Mouse (Mus musculus) urinary bladder, postnatal 4 days (tissue): ENCODE measurements at regions not wholly inside any gene's neighbourhood (a gene's known extent, or its start where the extent isn't known, plus 50 kb on each side); places are given as distances from the start of the nearest gene placed in this dataset.

ENCODE experiments used
- DNase-seq, 2 experiments: peaks; one replicate each; pipeline ENCODE4 v3.0.0; 2021 to 2022; ENCODE audit warnings: low spot score in 2 of 2

DNA sequence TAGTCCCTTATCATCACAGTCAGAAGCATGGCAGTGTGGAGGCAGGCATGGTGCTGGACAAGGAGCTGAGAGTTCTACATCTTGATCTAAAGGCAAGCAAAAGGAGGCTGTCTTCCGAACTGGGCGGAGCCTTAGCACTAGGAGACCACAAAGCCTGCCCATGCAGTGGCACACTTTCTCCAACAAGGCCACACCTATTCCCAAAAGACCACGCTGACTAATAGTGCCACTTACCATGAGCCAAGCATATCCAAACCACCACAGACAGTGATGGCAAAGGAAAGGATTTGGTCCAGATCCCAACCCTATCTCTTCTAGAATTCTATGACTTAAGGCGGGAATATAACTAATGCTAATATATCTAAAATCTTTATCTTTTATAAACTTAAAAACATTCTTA, 169.4 kb upstream of the Prok2 start:
- DNase-seq, result no peak

GRCm38 (mm10) chr6:99893936-99894335, 167.7 kb upstream of the Prok2 start:
- no peak for DNase-seq

DNA sequence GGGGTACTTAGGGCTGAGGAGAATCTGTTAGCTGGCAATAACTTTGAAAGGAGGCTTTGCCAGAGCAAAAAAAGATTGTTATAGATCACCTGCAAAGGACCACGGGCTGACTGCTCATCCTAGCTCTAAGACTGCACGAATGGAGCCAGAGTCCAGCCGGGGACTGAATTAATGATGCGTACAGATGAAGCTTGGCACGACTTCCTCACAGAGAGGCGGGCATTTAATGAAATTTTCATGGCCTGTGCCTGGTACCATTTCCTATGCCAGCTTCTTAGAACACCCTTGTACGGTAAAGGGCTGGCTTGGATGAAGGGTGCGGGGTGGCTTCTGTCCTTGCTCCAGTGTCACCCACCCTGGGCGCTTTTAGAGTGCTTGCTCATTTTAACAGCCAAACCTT, 166.0 kb upstream of the Prok2 start:
- DNase-seq, result no peak

GRCm38 (mm10) chr6:99891790-99892189, 165.6 kb upstream of the Prok2 start:
- DNase-seq, result no peak

GRCm38 (mm10) chr6:99890805-99891204, 164.6 kb upstream of the Prok2 start:
- no peak for DNase-seq

- DNase-seq, result no peak
These were observed 162.9 kb upstream of the Prok2 start for GRCm38 (mm10) chr6:99889055-99889454.

DNA sequence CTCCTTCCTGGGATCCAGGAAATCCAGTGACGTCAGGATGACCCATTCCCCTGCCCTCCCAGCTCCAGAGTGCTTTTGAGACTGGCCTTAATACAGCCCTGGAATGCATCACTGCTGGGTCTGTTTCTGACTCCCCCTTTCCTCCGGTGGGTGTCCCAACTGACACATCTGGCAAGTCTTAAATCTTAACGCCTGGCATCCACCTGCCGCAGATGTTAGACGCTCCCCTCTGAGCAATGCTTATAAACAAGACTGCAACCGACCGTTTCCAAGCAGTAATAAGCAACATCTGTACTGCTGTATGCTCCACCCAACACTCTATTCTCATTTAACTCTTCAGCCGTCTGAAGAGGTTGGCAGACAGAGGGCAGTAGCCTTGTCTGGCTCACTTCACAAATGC, 161.7 kb upstream of the Prok2 start:
- no peak for DNase-seq

- DNase-seq, result no peak
These were observed 158.6 kb upstream of the Prok2 start for GRCm38 (mm10) chr6:99884755-99885154.

- no peak for DNase-seq
These were observed 157.9 kb upstream of the Prok2 start for GRCm38 (mm10) chr6:99884054-99884453.

DNA sequence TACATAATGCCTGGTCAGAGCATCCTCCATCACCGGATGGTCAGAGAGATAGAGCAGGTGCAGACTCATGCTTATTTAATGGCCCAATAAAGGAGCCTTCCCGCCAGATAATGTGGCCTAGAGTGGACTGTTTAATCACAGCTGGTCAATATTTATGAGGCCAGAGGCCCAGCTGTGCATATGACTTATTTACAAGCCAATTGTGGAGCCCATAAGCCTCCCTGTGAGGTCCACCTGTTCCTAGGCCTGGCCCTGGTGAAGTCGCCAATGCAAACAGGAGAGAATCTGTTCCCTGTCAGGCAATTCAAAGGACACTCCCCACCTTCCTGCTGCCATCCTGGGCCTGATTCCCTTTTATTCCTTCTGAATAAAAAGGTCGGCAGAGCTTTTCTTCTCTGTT, 155.4 kb upstream of the Prok2 start:
- DNase-seq, result no peak

- no peak for DNase-seq
These were observed 148.7 kb upstream of the Prok2 start for GRCm38 (mm10) chr6:99874852-99875251.

GRCm38 (mm10) chr6:99874029-99874428, 147.8 kb upstream of the Prok2 start:
- DNase-seq, result no peak

DNA sequence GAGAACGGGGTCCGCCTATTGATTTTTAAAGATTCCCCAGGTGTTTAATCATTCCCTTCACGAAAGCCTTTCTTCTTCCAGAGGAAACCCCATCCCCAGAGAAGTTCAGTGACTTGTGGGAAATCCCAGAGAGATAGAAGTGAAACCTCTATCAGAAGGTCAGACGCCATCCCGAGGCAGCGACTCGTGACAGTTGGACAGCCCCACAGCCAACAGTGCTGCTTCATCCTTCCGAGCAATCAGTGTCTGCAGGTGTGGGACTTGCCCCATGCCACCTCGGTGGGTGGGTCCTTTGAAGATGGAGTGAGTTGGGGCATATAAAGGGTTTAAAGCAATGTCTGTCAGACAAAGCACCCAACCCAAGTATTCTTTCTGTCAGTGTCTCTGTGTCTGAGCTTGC, 139.9 kb upstream of the Prok2 start:
- DNase-seq, result no peak

- no peak for DNase-seq
These were observed 138.8 kb upstream of the Prok2 start for GRCm38 (mm10) chr6:99864949-99865348.

GRCm38 (mm10) chr6:99863418-99863817, 137.2 kb upstream of the Prok2 start:
- no peak for DNase-seq

DNA sequence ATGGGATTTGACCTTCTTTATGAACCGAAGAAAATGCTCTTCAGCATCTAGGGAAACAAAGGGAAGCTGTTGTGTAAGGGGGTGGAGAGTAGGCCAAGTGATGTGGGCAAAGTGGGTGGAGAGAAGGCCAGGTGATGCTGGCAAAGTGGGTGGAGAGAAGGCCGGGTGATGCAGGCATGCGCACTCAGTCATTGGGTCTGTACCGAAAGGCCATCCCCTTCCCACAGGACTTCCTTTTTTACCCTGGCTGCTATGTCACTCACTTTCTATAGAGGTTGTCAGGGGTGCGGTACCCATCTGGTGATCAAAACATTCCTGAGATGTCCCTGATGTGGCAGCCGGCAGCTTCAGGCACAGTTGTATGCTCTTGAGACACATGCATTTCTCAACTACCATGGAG, 131.2 kb upstream of the Prok2 start:
- no peak for DNase-seq

DNA sequence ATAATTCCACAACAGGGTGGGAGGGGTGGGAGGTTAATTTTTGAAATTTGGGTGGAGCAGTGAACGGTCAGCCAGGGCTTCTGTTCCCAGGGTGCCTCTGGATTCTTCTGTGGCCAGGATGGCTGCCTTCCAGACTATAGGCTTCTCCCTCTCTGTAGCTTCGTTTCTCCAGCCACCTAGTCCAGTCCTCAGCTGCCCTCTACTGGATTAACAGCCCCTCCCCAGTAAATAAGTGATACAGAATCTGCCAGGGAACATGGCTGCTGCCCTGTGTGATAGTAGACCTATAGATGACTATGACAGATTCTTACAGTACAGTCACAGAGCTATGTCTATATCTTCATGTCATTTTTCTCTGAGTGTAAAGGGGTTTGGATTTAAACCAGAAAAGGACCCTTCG, 127.5 kb upstream of the Prok2 start:
- DNase-seq, result no peak

- DNase-seq, result no peak
These were observed 124.5 kb upstream of the Prok2 start for GRCm38 (mm10) chr6:99850706-99851105.

GRCm38 (mm10) chr6:99845508-99845846, 119.3 kb upstream of the Prok2 start:
- DNase-seq, result no peak

GRCm38 (mm10) chr6:99844775-99845507, 118.7 kb upstream of the Prok2 start:
- DNase-seq, result no peak

- DNase-seq, result no peak
These were observed 117.3 kb upstream of the Prok2 start for GRCm38 (mm10) chr6:99843507-99843906.

DNA sequence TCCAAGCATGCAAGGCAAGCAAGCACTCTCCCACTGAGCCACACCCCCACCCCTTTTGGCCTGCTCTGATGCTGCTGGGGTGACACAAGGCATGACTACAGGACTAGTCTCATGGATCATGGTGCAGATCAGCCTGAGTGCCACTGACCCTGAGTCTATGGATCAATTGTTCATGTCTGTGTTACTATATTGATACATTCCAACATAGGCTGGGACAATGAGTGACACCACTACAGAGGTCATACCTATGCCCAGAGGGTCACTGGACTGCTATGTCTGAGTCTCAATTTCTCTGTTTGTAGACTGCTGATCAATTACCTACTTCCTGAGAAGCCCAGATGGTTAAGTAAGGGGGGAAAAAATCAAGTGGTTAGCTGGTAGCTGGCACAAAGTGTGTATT, 116.5 kb upstream of the Prok2 start:
- DNase-seq, result no peak

DNA sequence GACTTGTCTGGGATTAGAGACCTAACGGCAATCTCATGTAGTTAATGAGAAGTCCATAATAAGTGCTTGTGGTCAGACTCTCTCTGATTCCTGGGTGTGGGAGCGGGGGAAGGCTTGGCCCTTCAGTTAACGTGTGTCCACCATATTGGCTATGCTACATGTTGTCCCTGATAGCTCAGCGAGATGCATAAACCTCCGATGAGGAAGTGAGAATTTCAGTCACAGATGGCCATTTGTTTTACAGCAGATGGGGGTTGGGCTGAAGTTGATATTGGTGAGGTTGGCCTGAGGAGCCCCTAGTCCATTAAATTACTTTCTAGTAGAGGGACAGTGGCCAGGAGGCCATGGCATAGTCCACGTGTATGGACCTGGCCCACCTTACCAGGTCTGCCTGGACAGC, 114.6 kb upstream of the Prok2 start:
- DNase-seq, result no peak

- peak in 1 of 2 experiments; percentile 48 for DNase-seq
These were observed 107.1 kb upstream of the Prok2 start for GRCm38 (mm10) chr6:99833323-99833722.
